Mouse (Mus musculus) kidney, postnatal 0 days (tissue): ENCODE measurements around the gene Wapl. TPM values are rescaled to one million over a fixed set of nuclear protein-coding genes. Genes with fewer than 3 reads are reported as not detected.

ENCODE experiments used
- ATAC-seq: fragments of 200-750 bp; cut with Nextera tagmentation; replicated peaks from 2 replicates; pipeline ENCODE4 v1.8.0; 2017; ENCODE audit warnings: low read depth, moderate number of reproducible peaks, moderate TSS enrichment, moderate library complexity; ENCODE audit not compliant: low FRiP score
- DNase-seq: peaks from one replicate; pipeline ENCODE4 v3.0.0-alpha.2; 2016; ENCODE audit warnings: low spot score
- H3K27ac ChIP-seq: fragments of 300-500 bp; sonication (generic); 2 replicates; pipeline ENCODE4 v1.5.1; 2014; ENCODE audit warnings: mild to moderate bottlenecking
- H3K27me3 ChIP-seq: fragments of 300-500 bp; sonication (generic); 2 replicates; pipeline ENCODE4 v1.6.1; 2014; ENCODE audit warnings: low read length, mixed read lengths; ENCODE audit not compliant: insufficient read depth
- H3K36me3 ChIP-seq: fragments of 300-500 bp; sonication (generic); 2 replicates; pipeline ENCODE4 v1.6.1; 2014; ENCODE audit warnings: low read length, mixed read lengths; ENCODE audit not compliant: insufficient read depth
- H3K4me1 ChIP-seq: fragments of 300-500 bp; sonication (generic); replicated peaks from 2 replicates; pipeline ENCODE4 v1.6.1; 2014; ENCODE audit warnings: antibody characterized with exemption, low read length, mixed read lengths; ENCODE audit not compliant: insufficient read depth
- H3K4me2 ChIP-seq: fragments of 300-500 bp; sonication (generic); 2 replicates; pipeline ENCODE4 v1.6.1; 2014; ENCODE audit warnings: mild to moderate bottlenecking, low read length, moderate library complexity, mixed read lengths
- H3K4me3 ChIP-seq: fragments of 300-500 bp; sonication (generic); replicated peaks from 2 replicates; pipeline ENCODE4 v1.5.1; 2014; ENCODE audit warnings: low read depth, low read length
- H3K9ac ChIP-seq: fragments of 300-500 bp; sonication (generic); 2 replicates; pipeline ENCODE4 v1.6.1; 2014; ENCODE audit warnings: low read depth, low read length
- H3K9me3 ChIP-seq: fragments of 300-500 bp; sonication (generic); replicated peaks from 2 replicates; pipeline ENCODE4 v1.6.1; 2016; ENCODE audit warnings: low read length, inconsistent platforms, mixed read lengths
- CTCF ChIP-seq: IDR thresholded peaks from 2 replicates; pipeline ENCODE4 v1.5.1; 2016; ENCODE audit warnings: antibody characterized with exemption, low read depth, mild to moderate bottlenecking, moderate library complexity
- WGBS: fragments of 180-500 bp; shearing (Covaris S2); extraction: QIAGEN DNeasy Blood & Tissue Kit; methylation state at CpG from one replicate; pipeline ENCODE4 v1.1.7; 2014; 5-methylcytosine and 5-hydroxymethylcytosine counted together
- polyA plus RNA-seq: library from polyadenylated mRNA; unstranded; fragments of >200 nt; fragmentation: Nextera tagmentation; extraction: Ambion mirVana; gene quantifications from 2 replicates; pipeline ENCODE4 v1.2.1, GENCODE M21; 2015

Gene Wapl
- polyA plus RNA-seq, 1 experiment from 2014 or later, result 25.0 TPM

DNA sequence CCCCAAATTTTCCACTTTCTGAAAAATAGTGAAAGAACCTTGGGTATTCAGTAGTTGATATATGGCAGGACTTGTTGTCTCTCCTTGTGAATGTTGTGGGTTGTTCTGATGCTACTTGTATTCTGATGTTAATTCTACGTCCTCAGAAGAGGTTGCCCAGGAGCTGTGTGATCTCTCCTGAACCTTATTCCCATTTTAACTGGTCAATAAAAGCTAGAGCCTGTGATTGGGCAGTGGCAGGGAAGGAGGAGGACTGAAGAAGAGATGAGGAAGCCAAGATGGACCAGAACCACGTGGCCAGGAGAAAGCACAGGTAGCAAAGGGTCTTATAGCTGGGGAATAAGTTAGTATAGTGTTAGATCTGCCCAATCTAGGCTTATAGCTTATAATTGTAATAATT lies 7.1 kb downstream of the Wapl start:
- 66% methylated on average over 2 of the region's 2 CpGs for WGBS
- no peak overlapping the region for H3K9ac ChIP-seq
- H3K27ac ChIP-seq, result no peak overlapping the region
- H3K36me3 ChIP-seq, result peaks cover 11% of the 10 kb centered on the region; the same call in 1 of the 2 replicates
- no peaks in the 10 kb centered on the region for H3K9me3 ChIP-seq
- ATAC-seq (no peak), DNase-seq (no peak)
- H3K4me3 ChIP-seq, result no peak overlapping the region
- H3K4me1 ChIP-seq, result no peaks in the 10 kb centered on the region
- no peak for TF ChIP-seq CTCF
- H3K27me3 ChIP-seq, result no peaks in the 10 kb centered on the region
- no peak overlapping the region for H3K4me2 ChIP-seq

DNA sequence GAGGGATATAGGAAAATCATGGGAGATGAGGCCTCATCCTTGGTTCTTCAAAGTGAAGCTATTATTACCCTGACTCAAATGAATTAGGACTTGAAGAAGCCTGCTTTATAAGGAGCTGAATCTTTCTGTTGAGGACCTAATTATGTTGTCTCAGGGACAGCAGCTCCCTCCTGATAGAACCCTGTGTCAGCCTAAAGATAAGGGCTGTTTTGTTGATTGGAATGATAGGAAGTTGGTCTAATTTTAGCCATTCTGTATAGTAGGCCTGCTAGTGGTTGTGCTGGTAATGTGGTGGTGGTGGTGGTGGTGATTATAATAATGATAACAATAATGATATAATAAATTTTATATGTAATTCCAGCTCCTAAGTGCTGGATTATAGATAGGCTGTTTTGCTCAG lies 11.3 kb downstream of the Wapl start:
- H3K9me3 ChIP-seq, result no peaks in the 10 kb centered on the region
- no peak overlapping the region for H3K9ac ChIP-seq
- TF ChIP-seq CTCF, result no peak
- peaks cover 4% of the 10 kb centered on the region; the same call in 1 of the 2 replicates for H3K36me3 ChIP-seq
- no peak overlapping the region for H3K27ac ChIP-seq
- DNase-seq (no peak), ATAC-seq (no peak)
- no peaks in the 10 kb centered on the region for H3K4me1 ChIP-seq
- no peak overlapping the region for H3K4me2 ChIP-seq
- H3K4me3 ChIP-seq, result no peak overlapping the region
- no peaks in the 10 kb centered on the region for H3K27me3 ChIP-seq

DNA sequence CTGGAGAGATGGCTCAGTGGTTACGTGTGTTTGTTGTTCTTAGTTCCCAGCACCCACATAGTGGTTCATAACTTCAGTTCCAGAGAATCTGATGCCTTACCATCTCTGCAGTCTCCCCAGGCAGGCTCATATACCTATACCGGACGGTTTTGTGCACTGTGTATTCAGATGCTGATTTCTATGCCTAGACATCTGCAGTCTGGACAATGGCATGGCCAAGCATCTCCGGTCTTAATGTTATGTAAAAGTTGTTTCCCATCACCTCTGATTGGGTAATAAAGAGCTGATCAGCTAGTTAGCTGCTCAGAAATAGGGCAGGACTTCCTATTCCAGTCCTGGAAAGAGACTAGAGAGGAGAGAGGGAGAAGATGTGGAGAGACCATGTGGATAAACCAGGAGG lies 20.2 kb downstream of the Wapl start:
- Histone ChIP-seq H3K4me3 (no peak overlapping the region), H3K36me3 (peaks cover 21% of the 10 kb centered on the region), H3K27ac (no peak overlapping the region), H3K27me3 (no peaks in the 10 kb centered on the region), H3K9me3 (no peaks in the 10 kb centered on the region), H3K4me1 (no peaks in the 10 kb centered on the region), H3K9ac (no peak overlapping the region), H3K4me2 (no peak overlapping the region)
- ATAC-seq, result no peak
- WGBS, result 98% methylated on average over 4 of the region's 4 CpGs
- DNase-seq, result no peak
- no peak for TF ChIP-seq CTCF

DNA sequence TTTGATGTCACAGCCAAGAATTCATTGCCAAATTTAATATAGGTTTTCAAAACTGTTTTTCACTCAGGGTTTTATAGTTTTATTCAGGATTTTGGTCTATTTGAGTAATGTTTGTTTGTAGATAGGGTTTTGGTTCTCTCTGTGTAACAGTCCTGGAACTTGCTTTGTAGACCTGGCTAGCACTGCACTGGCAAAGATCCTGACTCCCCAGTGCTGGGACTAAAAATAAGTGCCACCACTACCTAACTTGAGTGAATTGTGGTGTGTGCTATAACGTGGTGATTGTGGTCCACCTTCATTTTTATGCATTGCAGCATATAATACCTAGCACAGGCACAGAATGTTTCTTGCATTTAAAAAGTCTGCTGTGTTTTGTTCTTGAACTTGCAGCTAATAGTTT lies 23.6 kb downstream of the Wapl start:
- Histone ChIP-seq H3K9ac (no peak overlapping the region), H3K27ac (no peak overlapping the region), H3K4me1 (no peaks in the 10 kb centered on the region), H3K27me3 (no peaks in the 10 kb centered on the region), H3K4me3 (no peak overlapping the region), H3K4me2 (no peak overlapping the region), H3K36me3 (peaks cover 13% of the 10 kb centered on the region), H3K9me3 (no peaks in the 10 kb centered on the region)
- ATAC-seq (no peak), DNase-seq (no peak)
- no peak for TF ChIP-seq CTCF
- WGBS, result 65% methylated on average over 1 of the region's 1 CpGs

DNA sequence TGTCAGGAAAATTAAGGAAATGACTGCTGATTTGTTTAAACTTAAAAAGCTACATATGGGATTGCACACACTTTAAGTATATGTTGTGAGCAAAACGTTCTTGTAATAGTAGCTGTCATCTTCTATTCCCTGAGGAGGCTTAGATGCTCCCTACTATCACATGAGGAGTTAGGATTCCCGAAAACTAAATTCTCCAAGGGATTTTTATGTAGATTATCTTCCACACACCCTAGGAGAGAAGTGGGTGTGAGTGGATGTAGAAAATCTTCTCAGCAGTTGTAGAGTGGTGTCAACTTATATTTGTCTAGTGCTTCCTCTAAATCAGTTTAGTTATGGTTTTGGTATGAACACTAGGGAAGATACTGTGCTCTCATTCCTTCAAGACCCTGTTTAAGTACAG lies 36.5 kb downstream of the Wapl start:
- Histone ChIP-seq H3K4me3 (no peak overlapping the region), H3K36me3 (no peaks in the 10 kb centered on the region), H3K27ac (no peak overlapping the region), H3K4me1 (no peaks in the 10 kb centered on the region), H3K4me2 (no peak overlapping the region), H3K9me3 (no peaks in the 10 kb centered on the region), H3K9ac (no peak overlapping the region), H3K27me3 (no peaks in the 10 kb centered on the region)
- ATAC-seq (no peak), DNase-seq (no peak)
- 93% methylated on average over 2 of the region's 2 CpGs for WGBS
- TF ChIP-seq CTCF, result no peak

DNA sequence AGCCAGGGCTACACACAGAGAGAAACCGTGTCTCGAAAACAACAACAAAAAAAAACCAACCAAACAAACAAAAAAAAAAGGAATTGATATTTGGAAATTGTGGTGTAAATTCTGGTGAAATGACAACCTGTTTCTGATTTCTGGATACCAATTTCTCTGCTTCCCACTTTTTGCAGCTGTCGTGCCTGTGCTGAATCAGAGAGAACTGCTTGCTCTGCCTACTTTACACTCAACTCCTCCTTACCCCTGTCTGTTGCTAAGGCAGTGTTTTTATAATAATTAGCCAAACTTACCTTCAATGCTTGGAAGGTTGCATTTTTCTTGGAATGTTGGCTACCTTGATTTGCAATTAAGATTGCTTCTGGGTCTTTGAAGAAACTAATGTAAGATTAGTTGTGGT lies 38.3 kb downstream of the Wapl start:
- Histone ChIP-seq H3K4me2 (no peak overlapping the region), H3K36me3 (no peaks in the 10 kb centered on the region), H3K27me3 (no peaks in the 10 kb centered on the region), H3K9ac (no peak overlapping the region), H3K9me3 (no peaks in the 10 kb centered on the region), H3K27ac (peak overlapping the region; percentile 57; the same call in 1 of the 2 replicates), H3K4me3 (no peak overlapping the region), H3K4me1 (no peaks in the 10 kb centered on the region)
- TF ChIP-seq CTCF, result no peak
- DNase-seq, result peak; percentile 16
- no peak for ATAC-seq
- 81% methylated on average over 3 of the region's 3 CpGs for WGBS

DNA sequence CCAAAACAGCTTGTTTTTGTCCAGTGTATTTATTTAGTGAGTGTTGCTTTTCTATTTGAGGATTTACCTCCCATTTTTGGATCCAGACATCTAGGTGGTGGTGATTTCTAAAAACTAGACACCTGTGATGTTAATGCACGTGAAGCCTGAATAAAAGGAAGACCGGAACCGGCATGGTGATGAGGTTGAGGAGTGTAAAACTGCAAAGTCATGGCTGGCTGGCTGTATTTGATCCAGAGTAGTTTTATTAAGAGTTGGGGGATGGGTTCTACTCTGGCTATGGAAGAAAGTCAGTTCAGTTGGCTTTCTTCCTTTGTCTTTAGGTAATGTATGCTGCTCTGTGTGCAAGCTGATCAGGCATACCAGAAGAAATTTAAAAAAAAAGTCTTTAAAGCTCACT lies 39.1 kb downstream of the Wapl start:
- Histone ChIP-seq H3K27ac (peak overlapping the region; percentile 68), H3K4me1 (no peaks in the 10 kb centered on the region), H3K36me3 (no peaks in the 10 kb centered on the region), H3K4me2 (no peak overlapping the region), H3K9ac (no peak overlapping the region), H3K4me3 (no peak overlapping the region), H3K9me3 (no peaks in the 10 kb centered on the region), H3K27me3 (no peaks in the 10 kb centered on the region)
- ATAC-seq (no peak), DNase-seq (peak; percentile 13)
- TF ChIP-seq CTCF, result no peak
- WGBS, result 47% methylated on average over 3 of the region's 3 CpGs
